Mouse (Mus musculus) spleen, postnatal 36 days (tissue): ENCODE results near the gene Cpsf6.
"Not testable (repeated sequence)": the region's sequence is repeated elsewhere in the genome, so short reads cannot be mapped to it uniquely, and the experiment has no call there.

Experiments used
- DNase-seq, 2 experiments: peaks; one replicate each; pipeline ENCODE4 v3.0.0; 2022; ENCODE audit warnings: low spot score in 2 of 2, mixed read lengths in 1 of 2

The Cpsf6 gene

GRCm38 (mm10) chr10:117399839-117400238 lies 20.0 kb upstream of the Cpsf6 start:
- DNase-seq = no peak

GRCm38 (mm10) chr10:117399196-117399595 lies 19.4 kb upstream of the Cpsf6 start:
- no peak for DNase-seq

GRCm38 (mm10) chr10:117398044-117398780 lies 18.4 kb upstream of the Cpsf6 start:
- DNase-seq = peak; percentile 59 to 66

GRCm38 (mm10) chr10:117397106-117397625 lies 17.4 kb upstream of the Cpsf6 start:
- DNase-seq = no peak

- no peak for DNase-seq
These were observed 16.7 kb upstream of the Cpsf6 start for GRCm38 (mm10) chr10:117396386-117397048.

- no peak for DNase-seq
These were observed 16.0 kb upstream of the Cpsf6 start for GRCm38 (mm10) chr10:117395801-117396200.

- no peak for DNase-seq
These were observed 15.1 kb upstream of the Cpsf6 start for GRCm38 (mm10) chr10:117394738-117395550.

GRCm38 (mm10) chr10:117393891-117394395 lies 14.1 kb upstream of the Cpsf6 start:
- DNase-seq = no peak

- DNase-seq = peak; percentile 19 to 37
These were observed 13.5 kb upstream of the Cpsf6 start for GRCm38 (mm10) chr10:117393196-117393890.

GRCm38 (mm10) chr10:117392832-117393195 lies 13.0 kb upstream of the Cpsf6 start:
- DNase-seq = no peak

GRCm38 (mm10) chr10:117392397-117392796 lies 12.6 kb upstream of the Cpsf6 start:
- DNase-seq = not testable (repeated sequence)

- DNase-seq = no peak
These were observed 12.0 kb upstream of the Cpsf6 start for GRCm38 (mm10) chr10:117391801-117392200.

- no peak for DNase-seq
These were observed 11.2 kb upstream of the Cpsf6 start for GRCm38 (mm10) chr10:117391057-117391456.

- DNase-seq = no peak
These were observed 10.4 kb upstream of the Cpsf6 start for GRCm38 (mm10) chr10:117389904-117390875.

GRCm38 (mm10) chr10:117389371-117389740 lies 9.5 kb upstream of the Cpsf6 start:
- DNase-seq = no peak

- DNase-seq = no peak
These were observed 9.0 kb upstream of the Cpsf6 start for GRCm38 (mm10) chr10:117388637-117389370.

- DNase-seq = not testable (repeated sequence)
These were observed 8.3 kb upstream of the Cpsf6 start for GRCm38 (mm10) chr10:117387961-117388636.

GRCm38 (mm10) chr10:117386981-117387380 lies 7.2 kb upstream of the Cpsf6 start:
- DNase-seq = no peak

- DNase-seq = no peak
These were observed 6.4 kb upstream of the Cpsf6 start for GRCm38 (mm10) chr10:117386261-117386660.
